Mouse (Mus musculus) CH12.LX (cell line): ENCODE measurements around the gene Nelfb.

ENCODE experiments used
- CTCF ChIP-seq, 2 experiments: IDR thresholded peaks in 1 of 2; conservative IDR thresholded peaks in 1 of 2; 2 replicates each; pipeline ENCODE4 v1.5.1; 2011 to 2012; ENCODE audit warnings: low read depth in 2 of 2, low read length in 2 of 2, improper control_type of control experiment in 1 of 2, inconsistent platforms in 1 of 2, mild to moderate bottlenecking in 1 of 2, moderate library complexity in 1 of 2
- E2F4 ChIP-seq: IDR thresholded peaks from 2 replicates; pipeline ENCODE4 v1.6.1; 2011; ENCODE audit warnings: low read depth, low read length, improper control_type of control experiment; ENCODE audit not compliant: insufficient replicate concordance
- MAFK ChIP-seq: IDR thresholded peaks from 2 replicates; pipeline ENCODE4 v1.6.1; 2011; ENCODE audit warnings: low read length, improper control_type of control experiment; ENCODE audit not compliant: insufficient replicate concordance
- MAZ ChIP-seq: IDR thresholded peaks from 2 replicates; pipeline ENCODE4 v1.6.1; 2012; ENCODE audit warnings: low read depth, mild to moderate bottlenecking, inconsistent platforms, low read length, improper control_type of control experiment, moderate library complexity
- SMC3 ChIP-seq: IDR thresholded peaks from 2 replicates; pipeline ENCODE4 v1.6.1; 2011; ENCODE audit warnings: low read depth, low read length, improper control_type of control experiment
- ZNF384 ChIP-seq: IDR thresholded peaks from 2 replicates; pipeline ENCODE4 v1.6.1; 2012; ENCODE audit warnings: low read depth, low read length, improper control_type of control experiment, inconsistent platforms

DNA sequence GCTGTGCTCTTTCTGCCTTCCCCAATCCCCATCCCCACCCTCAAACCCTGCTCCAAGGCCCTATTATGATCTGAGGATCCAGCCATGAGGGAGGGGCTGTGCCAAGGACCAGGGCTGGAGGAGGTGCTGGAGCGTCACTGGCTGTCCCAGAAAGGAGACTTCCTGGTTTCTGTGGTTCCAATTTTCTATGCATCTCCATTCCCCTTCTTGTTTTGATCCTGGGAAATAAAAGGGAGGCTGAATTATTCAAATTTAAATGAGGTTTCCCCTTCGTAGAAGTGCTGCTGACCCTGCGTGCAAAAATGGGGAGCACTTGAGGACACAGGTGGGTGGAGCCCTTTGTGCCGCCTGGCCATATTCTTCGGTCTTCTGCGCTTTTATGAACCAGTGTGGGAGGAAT, 28.6 kb downstream of the Nelfb start:
- TF ChIP-seq SMC3 (no peak), ZNF384 (no peak), MAZ (no peak), CTCF (conservative IDR thresholded peaks at IDR 0.05 in 1 of 2, IDR thresholded peaks at IDR 0.05 in 1 of 2; ENCODE audit: low read depth in 2 of 2, low read length in 2 of 2) (no peak), E2F4 (no peak), MAFK (no peak)
